Mouse (Mus musculus) c-Kit-positive CD71-negative TER-119-negative erythroid progenitor cells, embryonic 14.5 days (primary cell): ENCODE measurements around the gene Rhox2e.
"Not testable (repeated sequence)": the region's sequence is repeated elsewhere in the genome, so short reads cannot be mapped to it uniquely, and the experiment has no call there.

ENCODE experiments used
- DNase-seq: peaks from one replicate; pipeline ENCODE4 v3.0.0-alpha.2; 2013; ENCODE audit warnings: low read depth

Gene Rhox2e

GRCm38 (mm10) chrX:37530152-37530551 is at the start of gene Rhox2e:
Rhox2e (plus strand) TSS chrX:37530452.
- DNase-seq, result not testable (repeated sequence)

- not testable (repeated sequence) for DNase-seq
These were observed 16.2 kb upstream of the Rhox2e start, which contains the start of gene Rhox4d for GRCm38 (mm10) chrX:37514059-37514458. Rhox4d (plus strand) TSS chrX:37514359.

- DNase-seq, result not testable (repeated sequence)
These were observed 11.5 kb downstream of the Rhox2e start, which contains the start of gene Rhox3e for GRCm38 (mm10) chrX:37541719-37542118. Rhox3e (plus strand) TSS chrX:37542019.

- not testable (repeated sequence) for DNase-seq
These were observed 26.9 kb downstream of the Rhox2e start, which contains the start of gene Rhox4e for GRCm38 (mm10) chrX:37557112-37557511. Rhox4e (plus strand) TSS chrX:37557412.

- not testable (repeated sequence) for DNase-seq
These were observed 40.9 kb downstream of the Rhox2e start, which contains the start of gene Rhox2f for GRCm38 (mm10) chrX:37571105-37571504. Rhox2f (plus strand) TSS chrX:37571405.

- not testable (repeated sequence) for DNase-seq
These were observed 42.4 kb downstream of the Rhox2e start for GRCm38 (mm10) chrX:37572638-37573037.

- DNase-seq, result not testable (repeated sequence)
These were observed 50.4 kb downstream of the Rhox2e start, which contains the start of gene Rhox3f for GRCm38 (mm10) chrX:37580692-37581091. Rhox3f (plus strand) TSS chrX:37580992.
